In the genomic region with DNA sequence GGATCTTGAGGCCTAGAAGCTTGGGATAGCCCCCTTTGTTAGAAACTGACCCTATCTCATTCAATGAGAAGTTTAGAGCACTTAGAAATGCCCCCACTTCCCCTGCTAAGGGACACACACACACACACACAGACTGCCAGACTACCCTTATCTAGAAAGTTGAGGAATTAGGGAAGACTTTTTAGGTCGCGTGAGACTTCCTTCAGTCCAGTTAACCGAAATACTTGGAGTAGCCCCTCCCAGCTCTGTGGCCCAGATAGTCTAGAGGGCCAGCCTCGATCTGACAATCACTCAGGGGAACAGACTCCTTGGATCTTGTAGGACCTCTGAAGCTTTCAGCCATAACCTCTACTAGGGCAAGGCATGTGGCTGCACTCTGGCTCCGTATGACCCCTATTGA, we compare ENCODE assay signal across 23 mouse cellular contexts. TPM values are rescaled to one million over a fixed set of nuclear protein-coding genes. Genes with fewer than 3 reads are reported as not detected.
DNase-seq lines count a peak whose midpoint lies in the region; ATAC-seq and TF ChIP-seq lines count a peak whose summit lies in the region.
"Had no signal": no experiment of that assay in that cellular context is flagged by ENCODE, and none has a peak within 500 bp of the region (broad histone marks: within the 10 kb centered on the region; RNA-seq: fewer than 3 reads in every experiment).

No protein-coding gene starts in this region.

- WGBS in heart, embryonic 11.5 days (ENCODE audit: insufficient replicate concordance): 16% methylated on average over 5 of the region's 5 CpGs
- WGBS in kidney, embryonic 15.5 days: 30% methylated on average over 5 of the region's 5 CpGs
- 29% methylated on average over 5 of the region's 5 CpGs for WGBS in stomach, embryonic 15.5 days
- 35% methylated on average over 5 of the region's 5 CpGs for WGBS in stomach, postnatal 0 days

- DNase-seq in heart, adult 8-10 months (ENCODE audit: low spot score): no peak
- no peak for DNase-seq in kidney, adult 9 months
- no peak for DNase-seq in stomach, postnatal 0 days (ENCODE audit: low spot score)
- DNase-seq in layer of hippocampus, adult 18-20 months (ENCODE audit: low spot score in 2 of 2): no peak
- DNase-seq in left cerebral cortex, postnatal 14 days (ENCODE audit: low spot score in 2 of 2): no peak
- DNase-seq: adrenal gland, postnatal 25 days; cerebellum, adult 11-12 months; cerebellum, postnatal 14 days; embryo, embryonic 11 days; gastrocnemius, postnatal 25 days; lung, postnatal 10 days; right cerebral cortex, postnatal 14 days had no signal

- TF ChIP-seq CTCF in stomach, postnatal 0 days (IDR thresholded peaks at IDR 0.05; ENCODE audit: low read depth): no peak

- intact Hi-C loops in left cerebral cortex, postnatal 14 days (cut with DNase I): no loop called here

- TF ChIP-seq EP300 in stomach, postnatal 0 days (optimal IDR thresholded peaks at IDR 0.05): no peak

- H3K4me3 ChIP-seq in heart, embryonic 11.5 days (ENCODE audit: low read depth, low read length): no peak overlapping the region
- H3K4me3 ChIP-seq in kidney, embryonic 15.5 days (replicated peaks): peak overlapping the region; percentile 39
- no peak overlapping the region for H3K4me3 ChIP-seq in stomach, embryonic 15.5 days (replicated peaks)
- no peak overlapping the region for H3K4me3 ChIP-seq in stomach, postnatal 0 days (ENCODE audit: low read depth, low read length)
- H3K4me3 ChIP-seq: hindbrain, embryonic 12.5 days; layer of hippocampus, adult 2 months; limb, embryonic 10.5 days; neural tube, embryonic 15.5 days had no signal

- no peak overlapping the region for H3K9ac ChIP-seq in heart, embryonic 11.5 days (ENCODE audit: low read depth, low read length)
- no peak overlapping the region for H3K9ac ChIP-seq in kidney, embryonic 15.5 days
- no peak overlapping the region for H3K9ac ChIP-seq in stomach, embryonic 15.5 days
- H3K9ac ChIP-seq in stomach, postnatal 0 days (ENCODE audit: low read length): no peak overlapping the region
- H3K9ac ChIP-seq: hindbrain, embryonic 12.5 days; liver, embryonic 14.5 days; neural tube, embryonic 15.5 days had no signal

- H3K36me3 ChIP-seq in heart, embryonic 11.5 days (ENCODE audit: control insufficient read depth, insufficient read depth, low read length): no peaks in the 10 kb centered on the region
- no peaks in the 10 kb centered on the region for H3K36me3 ChIP-seq in kidney, embryonic 15.5 days
- no peaks in the 10 kb centered on the region for H3K36me3 ChIP-seq in stomach, embryonic 15.5 days
- H3K36me3 ChIP-seq in stomach, postnatal 0 days (ENCODE audit: control insufficient read depth, insufficient read depth, low read length): no peaks in the 10 kb centered on the region
- H3K36me3 ChIP-seq: hindbrain, embryonic 12.5 days; limb, embryonic 10.5 days; neural tube, embryonic 15.5 days had no signal

- no peak overlapping the region for H3K27ac ChIP-seq in heart, embryonic 11.5 days (ENCODE audit: low read depth, low read length)
- peak overlapping the region; percentile 62 for H3K27ac ChIP-seq in kidney, embryonic 15.5 days
- H3K27ac ChIP-seq in stomach, embryonic 15.5 days: no peak overlapping the region
- H3K27ac ChIP-seq in stomach, postnatal 0 days (replicated peaks): no peak overlapping the region
- H3K27ac ChIP-seq: hindbrain, embryonic 12.5 days; layer of hippocampus, adult 2 months; limb, embryonic 10.5 days; liver, embryonic 14.5 days; neural tube, embryonic 15.5 days had no signal

- H3K4me1 ChIP-seq in heart, embryonic 11.5 days (ENCODE audit: control insufficient read depth, insufficient read depth, low read length): peaks cover 8% of the 10 kb centered on the region
- H3K4me1 ChIP-seq in kidney, embryonic 15.5 days: peaks cover 57% of the 10 kb centered on the region
- H3K4me1 ChIP-seq in stomach, embryonic 15.5 days: no peaks in the 10 kb centered on the region
- no peaks in the 10 kb centered on the region for H3K4me1 ChIP-seq in stomach, postnatal 0 days (replicated peaks; ENCODE audit: control insufficient read depth, insufficient read depth)

- H3K27me3 ChIP-seq in heart, embryonic 11.5 days (ENCODE audit: control insufficient read depth, insufficient read depth, low read length): peaks cover 4% of the 10 kb centered on the region; the same call in 1 of the 2 replicates
- H3K27me3 ChIP-seq in kidney, embryonic 15.5 days: no peaks in the 10 kb centered on the region
- no peaks in the 10 kb centered on the region for H3K27me3 ChIP-seq in stomach, embryonic 15.5 days (replicated peaks)
- no peaks in the 10 kb centered on the region for H3K27me3 ChIP-seq in stomach, postnatal 0 days (ENCODE audit: control insufficient read depth, insufficient read depth, low read length)

- no peak for ATAC-seq in heart, embryonic 11.5 days (replicated peaks; ENCODE audit: insufficient number of reproducible peaks, low FRiP score, low TSS enrichment)
- no peak for ATAC-seq in kidney, embryonic 15.5 days (replicated peaks; ENCODE audit: low FRiP score)
- ATAC-seq in stomach, embryonic 15.5 days (ENCODE audit: insufficient read depth, low FRiP score, low read depth): no peak
- no peak for ATAC-seq in stomach, postnatal 0 days (ENCODE audit: low FRiP score, low TSS enrichment)
- ATAC-seq: CD4-positive, CD25-positive, alpha-beta regulatory T cell, adult 4 months; forebrain, embryonic 16.5 days; midbrain, embryonic 16.5 days had no signal

- H3K4me2 ChIP-seq in heart, embryonic 11.5 days: peak overlapping the region; percentile 37
- H3K4me2 ChIP-seq in kidney, embryonic 15.5 days: peak overlapping the region; percentile 53
- peak overlapping the region; percentile 34; the same call in 1 of the 2 replicates for H3K4me2 ChIP-seq in stomach, embryonic 15.5 days
- no peak overlapping the region for H3K4me2 ChIP-seq in stomach, postnatal 0 days (replicated peaks; ENCODE audit: low read depth)
- H3K4me2 ChIP-seq: hindbrain, embryonic 12.5 days; neural tube, embryonic 15.5 days had no signal

- H3K9me3 ChIP-seq in heart, embryonic 11.5 days (replicated peaks; ENCODE audit: control insufficient read depth, low read length): no peaks in the 10 kb centered on the region
- H3K9me3 ChIP-seq in kidney, embryonic 15.5 days (replicated peaks): no peaks in the 10 kb centered on the region
- no peaks in the 10 kb centered on the region for H3K9me3 ChIP-seq in stomach, embryonic 15.5 days
- H3K9me3 ChIP-seq in stomach, postnatal 0 days (ENCODE audit: control insufficient read depth, low read length): no peaks in the 10 kb centered on the region
- H3K9me3 ChIP-seq: hindbrain, embryonic 12.5 days; limb, embryonic 10.5 days; neural tube, embryonic 15.5 days had no signal

RNA-seq across cellular contexts. Expression of a gene that starts 6.6 kb away (rescaled TPM):
- 0.42 and 0.44 TPM in 2 replicates for polyA plus RNA-seq in heart, embryonic 11.5 days (2014; fragmentation: Nextera tagmentation; extraction: Ambion mirVana)
- total RNA-seq in heart, adult 8-10 months (2022): not detected
- 128 and 137 TPM in 2 replicates for polyA plus RNA-seq in kidney, embryonic 15.5 days (2015; fragmentation: Nextera tagmentation; extraction: Ambion mirVana)
- polyA plus RNA-seq in stomach, embryonic 15.5 days (2015; fragmentation: Nextera tagmentation; extraction: Ambion mirVana): 26.5 and 36.2 TPM in 2 replicates
- polyA plus RNA-seq in stomach, postnatal 0 days (2015; fragmentation: Nextera tagmentation; extraction: Ambion mirVana): 1.9 and 2.1 TPM in 2 replicates
- total RNA-seq in layer of hippocampus, adult 18-20 months (2021): 1 to 10 TPM; 2.6 to 2.8 TPM
- 1 to 10 TPM; 1.5 to 1.6 TPM for total RNA-seq in left cerebral cortex, postnatal 14 days (2021)
- total RNA-seq: adrenal gland, postnatal 25 days had no signal

RNA-seq across cellular contexts. Expression of a gene that starts 7.9 kb away (rescaled TPM):
- polyA plus RNA-seq in heart, embryonic 11.5 days (2014; fragmentation: Nextera tagmentation; extraction: Ambion mirVana): 0.66 and 1.0 TPM in 2 replicates
- total RNA-seq in heart, adult 8-10 months (2022): 1 to 10 TPM in 2 of 4 experiments, under 1 TPM in 2; 0.79 to 1.6 (median 0.97) TPM
- polyA plus RNA-seq in kidney, embryonic 15.5 days (2015; fragmentation: Nextera tagmentation; extraction: Ambion mirVana): 3.0 and 3.1 TPM in 2 replicates
- polyA plus RNA-seq in stomach, embryonic 15.5 days (2015; fragmentation: Nextera tagmentation; extraction: Ambion mirVana): 1.6 and 2.6 TPM in 2 replicates
- 0.73 and 0.93 TPM in 2 replicates for polyA plus RNA-seq in stomach, postnatal 0 days (2015; fragmentation: Nextera tagmentation; extraction: Ambion mirVana)
- 10 to 100 TPM; 10.3 to 12.9 TPM for total RNA-seq in layer of hippocampus, adult 18-20 months (2021)
- 10 to 100 TPM; 10.0 to 11.4 TPM for total RNA-seq in left cerebral cortex, postnatal 14 days (2021)

RNA-seq across cellular contexts. Expression of a gene that starts 21.1 kb away (rescaled TPM):
- 2.8 and 5.0 TPM in 2 replicates for polyA plus RNA-seq in heart, embryonic 11.5 days (2014; fragmentation: Nextera tagmentation; extraction: Ambion mirVana)
- total RNA-seq in heart, adult 8-10 months (2022): 1 to 10 TPM; 3.4 to 4.9 (median 4.9) TPM
- 6.7 and 7.7 TPM in 2 replicates for polyA plus RNA-seq in kidney, embryonic 15.5 days (2015; fragmentation: Nextera tagmentation; extraction: Ambion mirVana)
- 7.0 and 7.2 TPM in 2 replicates for polyA plus RNA-seq in stomach, embryonic 15.5 days (2015; fragmentation: Nextera tagmentation; extraction: Ambion mirVana)
- polyA plus RNA-seq in stomach, postnatal 0 days (2015; fragmentation: Nextera tagmentation; extraction: Ambion mirVana): 2.6 and 2.8 TPM in 2 replicates
- total RNA-seq in layer of hippocampus, adult 18-20 months (2021): 1 to 10 TPM; 1.6 to 2.1 TPM
- total RNA-seq in left cerebral cortex, postnatal 14 days (2021): 1 to 10 TPM; 4.4 to 4.5 TPM

RNA-seq across cellular contexts. Expression of a gene that starts 50.3 kb away (rescaled TPM):
- polyA plus RNA-seq in heart, embryonic 11.5 days (2014; fragmentation: Nextera tagmentation; extraction: Ambion mirVana): 30.5 and 35.2 TPM in 2 replicates
- total RNA-seq in heart, adult 8-10 months (2022): 10 to 100 TPM; 34.0 to 37.2 (median 36.1) TPM
- polyA plus RNA-seq in kidney, embryonic 15.5 days (2015; fragmentation: Nextera tagmentation; extraction: Ambion mirVana): 44.2 and 46.0 TPM in 2 replicates
- 26.7 and 27.5 TPM in 2 replicates for polyA plus RNA-seq in stomach, embryonic 15.5 days (2015; fragmentation: Nextera tagmentation; extraction: Ambion mirVana)
- 14.6 and 14.9 TPM in 2 replicates for polyA plus RNA-seq in stomach, postnatal 0 days (2015; fragmentation: Nextera tagmentation; extraction: Ambion mirVana)
- total RNA-seq in layer of hippocampus, adult 18-20 months (2021): 10 to 100 TPM; 12.8 TPM
- total RNA-seq in left cerebral cortex, postnatal 14 days (2021): 10 to 100 TPM; 20.6 to 23.1 TPM

RNA-seq across cellular contexts. Expression of a gene that starts 50.7 kb away (rescaled TPM):
- polyA plus RNA-seq in heart, embryonic 11.5 days (2014; fragmentation: Nextera tagmentation; extraction: Ambion mirVana): 121 and 141 TPM in 2 replicates
- 10 to 100 TPM; 64.0 to 72.6 (median 68.3) TPM for total RNA-seq in heart, adult 8-10 months (2022)
- polyA plus RNA-seq in kidney, embryonic 15.5 days (2015; fragmentation: Nextera tagmentation; extraction: Ambion mirVana): 175 and 183 TPM in 2 replicates
- 137 and 147 TPM in 2 replicates for polyA plus RNA-seq in stomach, embryonic 15.5 days (2015; fragmentation: Nextera tagmentation; extraction: Ambion mirVana)
- polyA plus RNA-seq in stomach, postnatal 0 days (2015; fragmentation: Nextera tagmentation; extraction: Ambion mirVana): 70.2 and 70.3 TPM in 2 replicates
- total RNA-seq in layer of hippocampus, adult 18-20 months (2021): 10 to 100 TPM; 63.1 to 67.3 TPM
- 10 to 100 TPM; 78.1 to 84.3 TPM for total RNA-seq in left cerebral cortex, postnatal 14 days (2021)
